ENCODE assay signal across 8 mouse cellular contexts in the genomic region with DNA sequence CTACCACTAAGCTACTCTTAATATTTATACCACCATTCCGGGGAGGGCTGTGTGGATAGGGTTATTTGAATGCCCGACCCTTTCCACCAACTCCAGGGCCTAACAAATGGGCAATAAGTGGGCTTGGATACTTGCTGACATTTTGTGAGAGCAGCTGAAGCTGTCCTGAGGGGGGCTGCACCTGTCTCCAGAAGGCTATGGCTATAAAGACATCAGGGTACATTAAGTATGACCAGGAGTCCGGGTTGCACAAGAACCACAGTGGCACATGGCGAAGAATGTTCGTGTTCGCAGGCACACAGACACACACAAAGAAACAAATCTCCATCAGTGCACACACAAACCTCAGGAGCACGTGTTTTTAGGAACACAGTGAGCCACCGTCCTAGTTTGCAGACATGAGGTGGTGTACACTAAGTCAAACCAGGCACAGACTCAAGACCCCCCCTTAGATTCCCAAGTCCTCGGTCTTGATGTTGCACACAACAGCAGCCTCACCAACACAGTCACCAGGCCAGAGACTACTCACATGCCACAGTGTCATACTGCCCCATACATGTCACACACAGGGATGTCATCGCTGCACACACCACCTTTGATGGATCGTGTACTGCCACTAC. TPM values are rescaled to one million over a fixed set of nuclear protein-coding genes. Genes with fewer than 3 reads are reported as not detected.
DNase-seq lines count a peak whose midpoint lies in the region; ATAC-seq and TF ChIP-seq lines count a peak whose summit lies in the region.

No protein-coding gene starts in this region.

- H3K4me3 ChIP-seq in heart, embryonic 11.5 days (ENCODE audit: low read depth, low read length) = peak overlapping the region; percentile 78
- H3K4me3 ChIP-seq in bone marrow, adult 2 months (replicated peaks; ENCODE audit: control insufficient read depth, low read depth, low read length) = peak overlapping the region; percentile 56
- H3K4me3 ChIP-seq in hindbrain, embryonic 12.5 days = peak overlapping the region; percentile 69
- H3K4me3 ChIP-seq in midbrain, embryonic 10.5 days = peak overlapping the region; percentile 86

- TF ChIP-seq POLR2A in bone marrow, adult 2 months (IDR thresholded peaks at IDR 0.05; ENCODE audit: borderline replicate concordance, control insufficient read depth, low read depth, low read length) = no peak

- peak overlapping the region; percentile 82 for H3K4me2 ChIP-seq in heart, embryonic 11.5 days
- peak overlapping the region; percentile 87 for H3K4me2 ChIP-seq in hindbrain, embryonic 12.5 days (replicated peaks)

- H3K9me3 ChIP-seq in heart, embryonic 11.5 days (replicated peaks; ENCODE audit: control insufficient read depth, low read length) = no peaks in the 10 kb centered on the region
- no peaks in the 10 kb centered on the region for H3K9me3 ChIP-seq in hindbrain, embryonic 12.5 days (replicated peaks)
- no peaks in the 10 kb centered on the region for H3K9me3 ChIP-seq in midbrain, embryonic 10.5 days (replicated peaks)

- H3K27me3 ChIP-seq in heart, embryonic 11.5 days (ENCODE audit: control insufficient read depth, insufficient read depth, low read length) = no peaks in the 10 kb centered on the region
- no peaks in the 10 kb centered on the region for H3K27me3 ChIP-seq in hindbrain, embryonic 12.5 days
- H3K27me3 ChIP-seq in midbrain, embryonic 10.5 days (ENCODE audit: low read depth, poor library complexity, severe bottlenecking) = no peaks in the 10 kb centered on the region

- no peak for DNase-seq in heart, adult 9 months (ENCODE audit: low spot score in 2 of 2)
- no peak for DNase-seq in midbrain, embryonic 10.5 days (ENCODE audit: low spot score)
- no peak for DNase-seq in gastrocnemius, postnatal 25 days
- no peak for DNase-seq in thymus, postnatal 4 days
- DNase-seq in spleen, postnatal 14 days (ENCODE audit: low spot score in 2 of 2) = no peak

- no peak for TF ChIP-seq CTCF in bone marrow, adult 2 months (IDR thresholded peaks at IDR 0.05; ENCODE audit: control insufficient read depth, insufficient read depth, low read length)

- peak overlapping the region; percentile 75 for H3K9ac ChIP-seq in heart, embryonic 11.5 days (ENCODE audit: low read depth, low read length)
- peak overlapping the region; percentile 91 for H3K9ac ChIP-seq in hindbrain, embryonic 12.5 days

- peaks cover 30% of the 10 kb centered on the region for H3K4me1 ChIP-seq in heart, embryonic 11.5 days (ENCODE audit: control insufficient read depth, insufficient read depth, low read length)
- peaks cover 6% of the 10 kb centered on the region for H3K4me1 ChIP-seq in bone marrow, adult 2 months (ENCODE audit: control insufficient read depth, insufficient read depth, low read length)
- H3K4me1 ChIP-seq in hindbrain, embryonic 12.5 days = peaks cover 40% of the 10 kb centered on the region
- H3K4me1 ChIP-seq in midbrain, embryonic 10.5 days = peaks cover 41% of the 10 kb centered on the region

- ATAC-seq in heart, embryonic 11.5 days (replicated peaks; ENCODE audit: insufficient number of reproducible peaks, low FRiP score, low TSS enrichment) = no peak
- peak; percentile 7; the same call in 1 of the 2 replicates for ATAC-seq in hindbrain, embryonic 12.5 days (ENCODE audit: low FRiP score)

- peak overlapping the region; percentile 98 for H3K27ac ChIP-seq in heart, embryonic 11.5 days (ENCODE audit: low read depth, low read length)
- peak overlapping the region; percentile 99 for H3K27ac ChIP-seq in bone marrow, adult 2 months (ENCODE audit: control insufficient read depth, insufficient read depth, low read depth, low read length, poor library complexity)
- H3K27ac ChIP-seq in hindbrain, embryonic 12.5 days = peak overlapping the region; percentile 99
- peak overlapping the region; percentile 98 for H3K27ac ChIP-seq in midbrain, embryonic 10.5 days (replicated peaks)

- H3K36me3 ChIP-seq in heart, embryonic 11.5 days (ENCODE audit: control insufficient read depth, insufficient read depth, low read length) = peaks cover 7% of the 10 kb centered on the region; the same call in 1 of the 2 replicates
- peaks cover 43% of the 10 kb centered on the region for H3K36me3 ChIP-seq in hindbrain, embryonic 12.5 days
- peaks cover 55% of the 10 kb centered on the region for H3K36me3 ChIP-seq in midbrain, embryonic 10.5 days

- WGBS in heart, embryonic 11.5 days (ENCODE audit: insufficient replicate concordance) = 73% methylated on average over 11 of the region's 11 CpGs
- 40% methylated on average over 11 of the region's 11 CpGs for WGBS in bone marrow, adult 2 months
- WGBS in hindbrain, embryonic 12.5 days = 78% methylated on average over 11 of the region's 11 CpGs
- WGBS in midbrain, embryonic 10.5 days = 81% methylated on average over 11 of the region's 11 CpGs

RNA-seq across cellular contexts. Expression of a gene that starts 1.0 kb away (rescaled TPM):
- polyA plus RNA-seq in heart, embryonic 11.5 days (2014; fragmentation: Nextera tagmentation; extraction: Ambion mirVana) = 27.4 and 29.0 TPM in 2 replicates
- 50.9 and 92.5 TPM in 2 replicates for polyA plus RNA-seq in bone marrow, adult 2 months (2011; ENCODE audit: insufficient read depth, insufficient read length, low replicate concordance, missing spikeins)
- 95.0 and 102 TPM in 2 replicates for polyA plus RNA-seq in hindbrain, embryonic 12.5 days (2016; fragmentation: Nextera tagmentation; extraction: Ambion mirVana)
- polyA plus RNA-seq in midbrain, embryonic 10.5 days (2016; fragmentation: Nextera tagmentation; extraction: Ambion mirVana) = 80.4 and 84.4 TPM in 2 replicates
- total RNA-seq in gastrocnemius, postnatal 25 days (2021) = 100 to 1,000 TPM in 1 of 2 experiments, 10 to 100 TPM in 1; 92.9 to 103 TPM

RNA-seq across cellular contexts. Expression of a gene that starts 11.1 kb away (rescaled TPM):
- 44.3 and 49.7 TPM in 2 replicates for polyA plus RNA-seq in heart, embryonic 11.5 days (2014; fragmentation: Nextera tagmentation; extraction: Ambion mirVana)
- 35.7 and 73.7 TPM in 2 replicates for polyA plus RNA-seq in bone marrow, adult 2 months (2011; ENCODE audit: insufficient read depth, insufficient read length, low replicate concordance, missing spikeins)
- polyA plus RNA-seq in hindbrain, embryonic 12.5 days (2016; fragmentation: Nextera tagmentation; extraction: Ambion mirVana) = 86.6 and 101 TPM in 2 replicates
- polyA plus RNA-seq in midbrain, embryonic 10.5 days (2016; fragmentation: Nextera tagmentation; extraction: Ambion mirVana) = 69.0 and 71.0 TPM in 2 replicates
- 10 to 100 TPM; 10.1 to 10.4 TPM for total RNA-seq in gastrocnemius, postnatal 25 days (2021)

RNA-seq across cellular contexts. Expression of a gene that starts 13.3 kb away (rescaled TPM):
- polyA plus RNA-seq in heart, embryonic 11.5 days (2014; fragmentation: Nextera tagmentation; extraction: Ambion mirVana) = 0.67 TPM in 1 of 2 replicates, not detected in the other
- not detected in 2 replicates for polyA plus RNA-seq in bone marrow, adult 2 months (2011; ENCODE audit: insufficient read depth, insufficient read length, low replicate concordance, missing spikeins)
- 0.85 and 1.9 TPM in 2 replicates for polyA plus RNA-seq in hindbrain, embryonic 12.5 days (2016; fragmentation: Nextera tagmentation; extraction: Ambion mirVana)
- polyA plus RNA-seq in midbrain, embryonic 10.5 days (2016; fragmentation: Nextera tagmentation; extraction: Ambion mirVana) = not detected in 2 replicates
- not detected for total RNA-seq in gastrocnemius, postnatal 25 days (2021)

RNA-seq across cellular contexts. Expression of a gene that starts 13.4 kb away (rescaled TPM):
- 0.34 and 0.44 TPM in 2 replicates for polyA plus RNA-seq in heart, embryonic 11.5 days (2014; fragmentation: Nextera tagmentation; extraction: Ambion mirVana)
- polyA plus RNA-seq in bone marrow, adult 2 months (2011; ENCODE audit: insufficient read depth, insufficient read length, low replicate concordance, missing spikeins) = not detected in 2 replicates
- polyA plus RNA-seq in hindbrain, embryonic 12.5 days (2016; fragmentation: Nextera tagmentation; extraction: Ambion mirVana) = 20.0 and 25.6 TPM in 2 replicates
- 2.1 and 2.2 TPM in 2 replicates for polyA plus RNA-seq in midbrain, embryonic 10.5 days (2016; fragmentation: Nextera tagmentation; extraction: Ambion mirVana)
- total RNA-seq in gastrocnemius, postnatal 25 days (2021) = not detected

RNA-seq across cellular contexts. Expression of a gene that starts 14.1 kb away (rescaled TPM):
- polyA plus RNA-seq in heart, embryonic 11.5 days (2014; fragmentation: Nextera tagmentation; extraction: Ambion mirVana) = 0.13 TPM in 1 of 2 replicates, not detected in the other
- polyA plus RNA-seq in bone marrow, adult 2 months (2011; ENCODE audit: insufficient read depth, insufficient read length, low replicate concordance, missing spikeins) = not detected in 2 replicates
- polyA plus RNA-seq in hindbrain, embryonic 12.5 days (2016; fragmentation: Nextera tagmentation; extraction: Ambion mirVana) = 0.13 and 0.18 TPM in 2 replicates
- polyA plus RNA-seq in midbrain, embryonic 10.5 days (2016; fragmentation: Nextera tagmentation; extraction: Ambion mirVana) = 0.12 and 0.19 TPM in 2 replicates
- not detected for total RNA-seq in gastrocnemius, postnatal 25 days (2021)
